In the genomic region with DNA sequence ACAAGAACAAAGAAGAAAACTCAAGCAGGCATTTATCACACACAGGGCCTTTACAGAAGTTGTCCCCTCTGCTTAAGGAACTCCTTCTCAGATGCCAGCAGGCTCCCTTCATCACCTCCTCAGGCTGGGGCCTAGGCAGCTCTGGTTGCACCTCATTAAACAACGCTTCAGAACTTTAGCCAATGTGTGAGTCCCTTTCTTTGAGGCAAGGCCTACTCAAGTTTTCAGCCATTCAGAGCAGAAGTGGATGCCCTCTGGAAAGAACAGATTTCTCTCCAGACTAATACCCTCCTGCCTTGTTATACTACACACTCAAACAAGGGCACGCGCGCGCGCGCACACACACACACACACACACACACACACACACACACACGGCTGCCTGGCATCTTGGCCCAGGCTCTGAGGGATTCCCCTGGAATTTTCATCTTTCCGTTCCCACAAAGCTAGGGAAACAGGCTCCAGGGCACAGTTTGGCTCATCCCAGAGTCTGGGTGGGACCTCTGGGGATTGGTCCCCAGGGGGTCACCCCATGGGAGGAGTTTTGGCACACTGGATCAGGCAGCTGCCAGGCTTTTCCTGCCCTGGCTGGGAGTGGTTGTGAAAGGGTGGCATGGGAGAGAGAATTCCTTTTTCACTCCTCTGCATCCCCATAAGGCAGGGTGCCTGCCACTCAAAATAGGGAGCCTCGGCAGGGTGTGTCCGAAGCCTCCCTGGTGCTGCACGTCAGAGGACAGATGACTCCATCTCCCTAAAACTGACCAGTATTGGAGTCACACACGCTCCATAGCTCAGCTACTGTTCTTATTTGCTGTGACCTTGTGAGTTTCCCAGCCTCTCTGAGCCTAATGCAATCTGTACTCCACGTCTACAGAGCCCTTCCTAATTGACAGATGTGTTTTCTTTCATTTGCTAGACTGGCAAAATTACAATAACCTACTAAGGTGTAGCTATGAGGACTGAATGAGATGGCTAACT, we compare ENCODE assay signal across 9 mouse cellular contexts. TPM values are rescaled to one million over a fixed set of nuclear protein-coding genes. Genes with fewer than 3 reads are reported as not detected.
DNase-seq lines count a peak whose midpoint lies in the region; ATAC-seq lines count a peak whose summit lies in the region.
"Had no signal": no experiment of that assay in that cellular context is flagged by ENCODE, and none has a peak within 500 bp of the region (broad histone marks: within the 10 kb centered on the region; RNA-seq: fewer than 3 reads in every experiment).

No protein-coding gene starts in this region.

- no peak overlapping the region for H3K4me2 ChIP-seq in midbrain, embryonic 14.5 days (ENCODE audit: low read length)
- no peak overlapping the region for H3K4me2 ChIP-seq in midbrain, embryonic 11.5 days
- no peak overlapping the region for H3K4me2 ChIP-seq in limb, embryonic 12.5 days
- H3K4me2 ChIP-seq: liver, embryonic 13.5 days had no signal

- no peaks in the 10 kb centered on the region for H3K36me3 ChIP-seq in midbrain, embryonic 14.5 days (ENCODE audit: control insufficient read depth, insufficient read depth, low read length)
- no peaks in the 10 kb centered on the region for H3K36me3 ChIP-seq in midbrain, embryonic 11.5 days (ENCODE audit: control insufficient read depth, insufficient read depth, low read length)
- H3K36me3 ChIP-seq in limb, embryonic 12.5 days: no peaks in the 10 kb centered on the region
- H3K36me3 ChIP-seq: liver, embryonic 13.5 days had no signal

- H3K9me3 ChIP-seq in midbrain, embryonic 14.5 days (ENCODE audit: control insufficient read depth, low read length): no peaks in the 10 kb centered on the region
- H3K9me3 ChIP-seq in midbrain, embryonic 11.5 days (ENCODE audit: control insufficient read depth, low read length): no peaks in the 10 kb centered on the region
- no peaks in the 10 kb centered on the region for H3K9me3 ChIP-seq in limb, embryonic 12.5 days
- H3K9me3 ChIP-seq: liver, embryonic 13.5 days had no signal

- 0 out of 2 replicates have a peak, but pooled peaks cover 3% of the 10 kb centered on the region for H3K4me1 ChIP-seq in midbrain, embryonic 14.5 days (ENCODE audit: control insufficient read depth, insufficient read depth, low read length)
- H3K4me1 ChIP-seq in midbrain, embryonic 11.5 days (ENCODE audit: control insufficient read depth, insufficient read depth, low read length): peaks cover 5% of the 10 kb centered on the region; the same call in 1 of the 2 replicates
- H3K4me1 ChIP-seq in limb, embryonic 12.5 days (replicated peaks): peaks cover 37% of the 10 kb centered on the region
- H3K4me1 ChIP-seq: liver, embryonic 13.5 days had no signal

- no peak overlapping the region for H3K4me3 ChIP-seq in midbrain, embryonic 14.5 days (replicated peaks; ENCODE audit: low read depth, low read length)
- H3K4me3 ChIP-seq in midbrain, embryonic 11.5 days (ENCODE audit: low read depth, low read length): no peak overlapping the region
- no peak overlapping the region for H3K4me3 ChIP-seq in limb, embryonic 12.5 days (replicated peaks)
- H3K4me3 ChIP-seq: liver, embryonic 13.5 days had no signal

- H3K27ac ChIP-seq in midbrain, embryonic 14.5 days (replicated peaks; ENCODE audit: low read depth, low read length): 0 out of 2 replicates have a peak overlapping the region, but pooled peaks have one; percentile 20
- no peak overlapping the region for H3K27ac ChIP-seq in midbrain, embryonic 11.5 days (ENCODE audit: low read depth, low read length)
- H3K27ac ChIP-seq in limb, embryonic 12.5 days: peak overlapping the region; percentile 72
- H3K27ac ChIP-seq: liver, embryonic 13.5 days had no signal

- DNase-seq in cerebellum, postnatal 14 days: peak; percentile 13 to 47
- DNase-seq in cerebellum, adult 18-20 months: no peak
- peak; percentile 51 for DNase-seq in midbrain, embryonic 14.5 days
- no peak for DNase-seq in midbrain, embryonic 11.5 days (ENCODE audit: low spot score, missing footprints)
- peak; percentile 65 to 77 for DNase-seq in frontal cortex, postnatal 10 days (ENCODE audit: low spot score in 2 of 2)
- peak; percentile 11 for DNase-seq in retina, postnatal 7 days (ENCODE audit: low read depth, low spot score)
- DNase-seq: liver, embryonic 13.5 days had no signal

- WGBS in midbrain, embryonic 14.5 days: 75% methylated on average over 14 of the region's 14 CpGs
- WGBS in midbrain, embryonic 11.5 days: 81% methylated on average over 14 of the region's 14 CpGs
- WGBS in limb, embryonic 12.5 days: 68% methylated on average over 14 of the region's 14 CpGs

- no peak for ATAC-seq in midbrain, embryonic 14.5 days (ENCODE audit: low FRiP score, low TSS enrichment)
- no peak for ATAC-seq in midbrain, embryonic 11.5 days (ENCODE audit: low FRiP score)
- ATAC-seq in limb, embryonic 12.5 days (ENCODE audit: insufficient number of reproducible peaks, insufficient read depth, low FRiP score, low TSS enrichment, low read depth): peak; percentile 33; the same call in 1 of the 2 replicates
- no peak for ATAC-seq in inflammation-experienced regulatory T-cells, adult 6 months

- no peak overlapping the region for H3K9ac ChIP-seq in midbrain, embryonic 14.5 days (replicated peaks; ENCODE audit: low read length)
- no peak overlapping the region for H3K9ac ChIP-seq in midbrain, embryonic 11.5 days (ENCODE audit: low read length)
- H3K9ac ChIP-seq in limb, embryonic 12.5 days (replicated peaks): no peak overlapping the region
- H3K9ac ChIP-seq: liver, embryonic 13.5 days had no signal

- H3K27me3 ChIP-seq in midbrain, embryonic 14.5 days (ENCODE audit: control insufficient read depth, insufficient read depth, low read length): no peaks in the 10 kb centered on the region
- no peaks in the 10 kb centered on the region for H3K27me3 ChIP-seq in midbrain, embryonic 11.5 days (ENCODE audit: control insufficient read depth, insufficient read depth, low read length)
- no peaks in the 10 kb centered on the region for H3K27me3 ChIP-seq in limb, embryonic 12.5 days
- H3K27me3 ChIP-seq: liver, embryonic 13.5 days had no signal

RNA-seq across cellular contexts. Expression of a gene that starts 28.8 kb away (rescaled TPM):
- 7.2 and 11.4 TPM in 2 replicates for polyA plus RNA-seq in midbrain, embryonic 14.5 days (2014; fragmentation: Nextera tagmentation; extraction: Ambion mirVana)
- 0.16 and 0.18 TPM in 2 replicates for polyA plus RNA-seq in midbrain, embryonic 11.5 days (2014; fragmentation: Nextera tagmentation; extraction: Ambion mirVana)
- 0.19 TPM in 1 of 2 replicates, not detected in the other for polyA plus RNA-seq in limb, embryonic 12.5 days (2016; fragmentation: Nextera tagmentation; extraction: Ambion mirVana)
- not detected for polyA plus RNA-seq in inflammation-experienced regulatory T-cells, adult 6 months (2017; shearing (Covaris generic))

RNA-seq across cellular contexts. Expression of a gene that starts 45.2 kb away (rescaled TPM):
- polyA plus RNA-seq in midbrain, embryonic 14.5 days (2014; fragmentation: Nextera tagmentation; extraction: Ambion mirVana): 47.3 and 49.0 TPM in 2 replicates
- polyA plus RNA-seq in midbrain, embryonic 11.5 days (2014; fragmentation: Nextera tagmentation; extraction: Ambion mirVana): 66.5 and 71.8 TPM in 2 replicates
- polyA plus RNA-seq in limb, embryonic 12.5 days (2016; fragmentation: Nextera tagmentation; extraction: Ambion mirVana): 80.4 and 82.7 TPM in 2 replicates
- 10 to 100 TPM; 46.9 to 77.0 (median 47.2) TPM for polyA plus RNA-seq in inflammation-experienced regulatory T-cells, adult 6 months (2017; shearing (Covaris generic))

RNA-seq across cellular contexts. Expression of a gene that starts 52.8 kb away (rescaled TPM):
- polyA plus RNA-seq in midbrain, embryonic 14.5 days (2014; fragmentation: Nextera tagmentation; extraction: Ambion mirVana): 7.1 and 7.4 TPM in 2 replicates
- 3.2 and 4.3 TPM in 2 replicates for polyA plus RNA-seq in midbrain, embryonic 11.5 days (2014; fragmentation: Nextera tagmentation; extraction: Ambion mirVana)
- polyA plus RNA-seq in limb, embryonic 12.5 days (2016; fragmentation: Nextera tagmentation; extraction: Ambion mirVana): 12.6 and 15.2 TPM in 2 replicates
- under 1 TPM in 1 of 3 experiments, not detected in 2; 0.07 TPM for polyA plus RNA-seq in inflammation-experienced regulatory T-cells, adult 6 months (2017; shearing (Covaris generic))

Comparison
In these comparisons a context has a peak if more than half of its experiments do, and no peak if none do; other contexts are left out.
1. DNase-seq: peak in cerebellum, postnatal 14 days (2 of 2), midbrain, embryonic 14.5 days (single experiment), frontal cortex, postnatal 10 days (2 of 2) and retina, postnatal 7 days (single experiment); none in cerebellum, adult 18-20 months (0 of 2) and midbrain, embryonic 11.5 days (single experiment).